ENCODE assay signal across 11 mouse cellular contexts in the genomic region with DNA sequence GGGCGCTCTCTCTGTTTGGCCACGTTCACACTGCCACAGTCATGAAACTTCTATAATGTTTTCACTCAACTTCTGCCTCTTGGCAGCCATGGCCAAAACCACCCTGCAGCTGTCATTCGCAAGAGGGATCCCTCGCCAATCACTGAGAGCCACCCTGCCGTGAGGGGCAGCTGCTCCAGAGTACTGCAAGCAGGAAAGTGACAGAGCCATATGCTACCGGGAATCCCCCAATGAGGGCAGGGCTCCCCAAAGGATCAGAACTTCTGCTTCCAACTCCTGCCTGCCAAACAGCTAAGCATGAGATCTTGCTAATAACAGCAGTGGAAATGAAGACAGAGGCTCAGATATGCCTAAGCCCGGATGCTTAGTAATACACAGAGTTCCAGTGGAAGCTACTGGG. TPM values are rescaled to one million over a fixed set of nuclear protein-coding genes. Genes with fewer than 3 reads are reported as not detected.
DNase-seq lines count a peak whose midpoint lies in the region; ATAC-seq lines count a peak whose summit lies in the region.
"Had no signal": no experiment of that assay in that cellular context is flagged by ENCODE, and none has a peak within 500 bp of the region (broad histone marks: within the 10 kb centered on the region; RNA-seq: fewer than 3 reads in every experiment).

No protein-coding gene starts in this region.

- H3K36me3 ChIP-seq in heart, embryonic 10.5 days, result no peaks in the 10 kb centered on the region
- H3K36me3 ChIP-seq: liver, embryonic 13.5 days had no signal

- H3K27me3 ChIP-seq in heart, embryonic 10.5 days (ENCODE audit: insufficient read depth, poor library complexity, severe bottlenecking), result no peaks in the 10 kb centered on the region
- H3K27me3 ChIP-seq: liver, embryonic 13.5 days had no signal

- DNase-seq in heart, embryonic 10.5 days (ENCODE audit: low spot score), result peak; percentile 71
- no peak for DNase-seq in heart, postnatal 4 days
- peak; percentile 32 for DNase-seq in brain, adult 2 months (ENCODE audit: low read depth, low spot score)
- DNase-seq in cerebellum, postnatal 36 days, result peak; percentile 7 to 16
- DNase-seq in layer of hippocampus, postnatal 36 days, result peak; percentile 9 to 26
- DNase-seq in MN1 (ENCODE audit: low spot score), result no peak
- DNase-seq: kidney, adult 8-10 months; liver, embryonic 13.5 days; lung, postnatal 4 days had no signal

- WGBS in heart, embryonic 10.5 days, result 53% methylated on average over 7 of the region's 7 CpGs

- H3K27ac ChIP-seq in heart, embryonic 10.5 days, result no peak overlapping the region
- H3K27ac ChIP-seq: liver, embryonic 13.5 days had no signal

- no peaks in the 10 kb centered on the region for H3K9me3 ChIP-seq in heart, embryonic 10.5 days
- H3K9me3 ChIP-seq: liver, embryonic 13.5 days had no signal

- peaks cover 4% of the 10 kb centered on the region; the same call in 1 of the 2 replicates for H3K4me1 ChIP-seq in heart, embryonic 10.5 days
- H3K4me1 ChIP-seq: liver, embryonic 13.5 days had no signal

- no peak overlapping the region for H3K4me3 ChIP-seq in heart, embryonic 10.5 days
- H3K4me3 ChIP-seq: liver, embryonic 13.5 days had no signal

- ATAC-seq in megakaryocyte-erythroid progenitor cell, adult 5-6 weeks (replicated peaks; ENCODE audit: low FRiP score, low TSS enrichment, poor library complexity, severe bottlenecking), result no peak
- ATAC-seq: activated CD4-positive, CD25-positive, alpha-beta regulatory T cell, adult 4 months had no signal

RNA-seq across cellular contexts. Expression of gene Man2a1, which starts 52.0 kb away (rescaled TPM):
- 4.5 and 9.1 TPM in 2 replicates for polyA plus RNA-seq in heart, embryonic 10.5 days (2016; fragmentation: Nextera tagmentation; extraction: Ambion mirVana)
- total RNA-seq in heart, postnatal 4 days (2021), result 10 to 100 TPM; 30.7 to 31.0 TPM
- total RNA-seq in layer of hippocampus, postnatal 36 days (2021), result 10 to 100 TPM; 14.9 to 16.4 TPM
- total RNA-seq in megakaryocyte-erythroid progenitor cell, adult 5-6 weeks (2014; fragmentation: Nextera tagmentation), result 15.7 and 29.5 TPM in 2 replicates
- 17.7 and 33.4 TPM in 2 replicates for total RNA-seq in megakaryocyte-erythroid progenitor cell, adult 5-6 weeks (2017)

Comparison
In these comparisons a context has a peak if more than half of its experiments do, and no peak if none do; other contexts are left out.
1. DNase-seq: peak in heart, embryonic 10.5 days (single experiment), brain, adult 2 months (single experiment), cerebellum, postnatal 36 days (2 of 2) and layer of hippocampus, postnatal 36 days (2 of 2); none in heart, postnatal 4 days (single experiment) and MN1 (single experiment).